Mouse (Mus musculus): Measurements from ENCODE around the gene Ptprn2. TPM values are rescaled to one million over a fixed set of nuclear protein-coding genes. Genes with fewer than 3 reads are reported as not detected.
"Not testable (repeated sequence)": the region's sequence is repeated elsewhere in the genome, so short reads cannot be mapped to it uniquely, and the experiment has no call there.

Gene Ptprn2
- total RNA-seq, 2 experiments from 2014 or later: 0.10 to 0.34 TPM

DNA sequence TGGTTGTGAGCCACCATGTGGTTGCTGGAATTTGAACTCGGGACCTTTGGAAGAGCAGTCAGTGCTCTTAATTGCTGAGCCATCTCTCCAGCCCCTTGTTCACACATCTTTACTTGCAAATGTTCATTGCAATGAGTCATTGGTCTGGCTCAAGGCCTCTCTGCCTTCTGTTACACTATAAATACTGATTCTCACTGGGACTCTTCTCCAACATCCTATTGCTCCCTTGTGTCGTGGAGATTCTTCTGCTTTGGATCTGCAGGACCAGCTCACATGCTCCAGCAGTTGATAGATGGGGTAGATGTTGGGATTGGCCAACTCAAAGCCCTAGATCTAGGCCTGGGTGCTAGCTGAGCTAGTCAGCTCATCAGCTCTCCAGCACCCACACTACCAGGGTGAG, 28.3 kb downstream of the Ptprn2 start:
- DNase-seq (ENCODE audit: low spot score in 2 of 2): not testable (repeated sequence)

GRCm38 (mm10) chr12:116515824-116516223, 30.3 kb downstream of the Ptprn2 start:
- no peak for DNase-seq (ENCODE audit: low spot score in 2 of 2)

DNA sequence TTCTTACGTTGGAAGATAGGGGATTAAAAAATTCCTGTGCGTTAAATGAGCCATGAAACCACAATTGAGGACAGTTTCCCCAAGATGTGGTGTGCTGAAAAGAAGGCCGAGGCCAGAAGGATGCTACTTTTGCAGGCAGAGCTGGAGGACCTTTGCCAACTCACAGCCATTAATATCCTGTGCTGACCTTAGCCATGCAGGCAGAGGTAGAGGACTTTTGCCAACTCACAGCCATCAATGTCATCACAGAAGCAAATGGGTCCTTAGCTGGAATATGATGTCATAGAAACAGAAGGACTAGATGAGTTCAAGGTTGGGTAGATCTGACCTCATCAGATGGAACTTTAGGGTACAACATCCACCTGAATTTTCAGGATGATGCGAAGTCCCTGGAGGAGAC, 43.3 kb downstream of the Ptprn2 start:
- DNase-seq (ENCODE audit: low spot score in 2 of 2): no peak

GRCm38 (mm10) chr12:116533281-116533680, 47.8 kb downstream of the Ptprn2 start:
- no peak for DNase-seq (ENCODE audit: low spot score in 2 of 2)

GRCm38 (mm10) chr12:116539305-116539704, 53.8 kb downstream of the Ptprn2 start:
- DNase-seq (ENCODE audit: low spot score in 2 of 2): no peak

- DNase-seq (ENCODE audit: low spot score in 2 of 2): no peak
These were observed 55.1 kb downstream of the Ptprn2 start for GRCm38 (mm10) chr12:116540608-116541007.

DNA sequence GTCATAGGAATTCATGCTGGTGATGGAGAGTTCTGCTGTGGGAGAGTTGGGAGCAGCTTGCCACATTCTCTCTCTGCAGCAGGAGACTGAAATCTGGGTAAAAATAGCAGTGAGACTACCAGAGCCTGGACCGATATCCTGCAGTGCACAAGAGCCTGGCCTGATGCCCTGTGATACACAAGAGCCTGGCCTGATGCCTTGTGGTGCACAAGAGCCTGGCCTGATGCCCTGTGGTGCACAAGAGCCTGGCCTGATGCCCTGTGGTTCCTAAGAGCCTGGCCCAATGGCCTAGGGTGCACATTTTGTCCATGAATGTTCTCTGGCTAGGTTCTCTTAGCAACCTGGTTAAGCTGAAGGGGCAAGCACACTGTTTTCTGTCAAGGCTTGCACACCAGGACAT, 64.5 kb downstream of the Ptprn2 start:
- DNase-seq (ENCODE audit: low spot score in 2 of 2): no peak

DNA sequence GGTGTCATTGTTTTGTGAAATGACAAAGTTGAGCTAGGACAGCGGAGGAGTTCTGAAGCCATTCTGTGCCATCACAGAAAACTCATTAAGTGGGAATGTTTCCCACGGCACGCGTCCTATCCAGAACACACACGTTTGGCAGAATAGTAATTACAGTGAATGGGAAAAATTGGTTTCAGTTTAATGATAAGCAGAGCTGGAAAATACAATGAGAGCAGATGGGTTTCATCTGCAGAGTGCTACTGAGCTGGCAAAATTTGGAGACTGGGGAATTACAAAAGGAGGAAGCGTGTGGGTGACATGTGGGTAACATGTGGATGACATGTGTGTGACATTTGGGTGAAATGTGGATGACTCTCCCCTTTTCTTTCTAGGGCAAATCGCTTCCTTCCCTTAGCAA, 66.0 kb downstream of the Ptprn2 start:
- DNase-seq (ENCODE audit: low spot score in 2 of 2): no peak

- DNase-seq (ENCODE audit: low spot score in 2 of 2): no peak
These were observed 66.8 kb downstream of the Ptprn2 start for GRCm38 (mm10) chr12:116552306-116552705.

DNA sequence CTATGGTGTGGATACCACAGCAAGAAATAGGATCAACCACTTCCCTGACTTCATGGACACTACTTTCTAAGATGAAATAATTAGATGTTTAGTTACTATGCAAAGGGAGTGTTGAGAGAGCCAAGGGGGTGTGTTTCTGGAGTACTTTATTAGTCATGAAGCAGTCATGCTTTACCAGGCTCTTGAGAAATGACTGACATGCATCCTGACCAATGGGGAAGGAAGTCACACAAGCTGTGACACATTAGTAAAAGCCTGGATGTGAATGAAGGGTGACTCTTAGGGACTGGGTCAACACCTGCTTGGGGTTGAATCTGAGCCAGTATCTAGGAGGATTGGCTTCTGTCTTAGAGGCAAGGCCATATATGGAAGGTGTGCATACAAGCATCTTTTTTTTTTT, 67.8 kb downstream of the Ptprn2 start:
- DNase-seq (ENCODE audit: low spot score in 2 of 2): no peak

DNA sequence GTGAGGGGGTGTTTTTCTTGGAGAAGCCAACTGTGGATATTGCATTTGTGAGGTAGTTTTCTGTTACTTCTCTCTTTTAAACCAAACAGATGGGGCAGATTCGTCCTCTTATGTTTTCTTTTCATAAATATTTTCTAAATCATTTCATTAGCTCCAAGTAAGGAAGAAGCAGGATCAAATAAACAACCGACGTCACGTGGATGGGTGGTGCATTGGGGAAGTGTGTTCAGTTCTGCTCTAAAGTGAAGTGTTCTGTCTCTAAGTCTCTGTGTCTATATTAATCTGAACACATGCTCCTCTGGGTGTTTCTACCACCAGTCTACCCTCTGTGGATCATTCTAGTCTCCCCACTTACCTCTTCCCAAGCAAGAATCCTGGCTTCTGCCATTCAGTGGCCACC, 70.4 kb downstream of the Ptprn2 start:
- DNase-seq (ENCODE audit: low spot score in 2 of 2): no peak

GRCm38 (mm10) chr12:116564441-116564840, 78.9 kb downstream of the Ptprn2 start:
- DNase-seq (ENCODE audit: low spot score in 2 of 2): no peak

DNA sequence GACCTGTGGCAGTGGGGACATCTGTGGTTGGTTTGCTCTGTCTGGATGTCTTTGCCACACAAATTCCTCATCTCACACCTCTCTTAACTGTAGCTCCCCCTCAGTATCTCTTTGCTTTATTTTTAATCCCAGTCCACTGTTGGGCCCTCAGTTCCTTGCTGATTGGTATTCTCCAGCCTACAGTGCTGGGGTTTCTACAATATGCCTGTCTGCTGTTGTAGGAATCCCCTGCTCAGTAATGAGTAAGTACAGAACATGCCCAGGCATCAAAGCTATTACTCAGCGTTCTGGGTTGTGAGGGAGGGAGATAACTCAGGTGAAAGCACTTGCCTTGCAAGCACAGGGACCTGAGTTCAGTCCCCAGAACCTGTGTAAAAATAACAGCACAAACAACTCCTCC, 81.2 kb downstream of the Ptprn2 start:
- DNase-seq (ENCODE audit: low spot score in 2 of 2): no peak

- no peak for DNase-seq (ENCODE audit: low spot score in 2 of 2)
These were observed 81.7 kb downstream of the Ptprn2 start for GRCm38 (mm10) chr12:116567170-116567569.

DNA sequence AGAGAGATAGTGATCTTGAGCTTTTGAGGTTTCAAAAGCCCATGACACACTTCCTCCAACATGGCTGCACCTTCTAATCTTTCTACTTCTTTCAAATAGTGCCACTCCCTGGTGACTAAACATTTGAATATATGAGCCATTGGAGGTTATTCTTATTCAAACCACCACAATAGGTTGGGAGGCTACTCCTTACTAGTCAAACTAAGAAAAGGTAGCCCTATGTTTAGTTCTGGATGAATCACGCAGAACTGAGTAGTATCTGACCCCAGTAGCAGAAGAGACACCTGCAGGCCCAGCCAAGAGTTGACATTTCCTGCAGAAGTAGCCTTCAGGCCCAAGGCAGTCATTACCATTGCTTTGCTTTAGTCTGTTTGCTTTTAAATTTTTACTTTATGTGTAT, 84.0 kb downstream of the Ptprn2 start:
- DNase-seq (ENCODE audit: low spot score in 2 of 2): no peak

DNA sequence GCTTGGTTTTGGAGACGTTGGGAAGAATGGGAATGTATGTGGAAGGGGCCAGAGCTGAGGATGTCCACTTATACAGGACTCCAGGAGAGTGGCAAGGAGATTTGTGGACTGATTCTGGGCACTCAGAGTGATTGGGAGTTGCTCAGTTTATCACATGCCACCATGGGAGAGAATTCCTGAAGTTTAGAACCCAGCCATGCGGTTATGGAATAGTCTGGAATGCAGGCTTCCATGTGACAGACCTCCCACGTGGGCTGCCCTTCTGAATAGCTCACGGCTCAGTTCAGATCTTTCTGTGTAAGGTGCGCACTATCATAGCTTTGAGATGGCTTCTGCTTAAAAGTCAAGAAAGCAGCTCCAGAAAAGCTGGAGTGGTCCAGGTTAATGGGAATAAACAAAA, 88.6 kb downstream of the Ptprn2 start:
- DNase-seq (ENCODE audit: low spot score in 2 of 2): no peak

- no peak for DNase-seq (ENCODE audit: low spot score in 2 of 2)
These were observed 89.2 kb downstream of the Ptprn2 start for GRCm38 (mm10) chr12:116574720-116575119.

DNA sequence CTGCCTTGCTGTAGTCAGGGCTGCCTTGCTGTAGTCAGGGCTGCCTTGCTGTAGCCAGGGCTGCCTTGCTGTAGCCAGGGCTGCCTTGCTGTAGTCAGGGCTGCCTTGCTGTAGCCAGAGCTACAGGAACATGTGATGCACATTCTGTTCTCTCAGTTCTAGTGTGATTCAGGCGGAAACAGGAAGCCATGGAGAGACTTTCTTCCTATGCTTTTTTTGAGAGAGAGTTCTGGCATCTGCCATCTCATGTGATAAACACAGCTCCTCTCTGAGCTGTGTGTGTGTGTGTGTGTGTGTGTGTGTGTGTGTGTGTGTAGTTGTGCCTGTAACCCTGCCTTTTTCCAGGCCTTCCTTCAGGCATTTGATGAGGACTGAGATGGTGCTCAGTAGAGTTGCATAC, 92.4 kb downstream of the Ptprn2 start:
- not testable (repeated sequence) for DNase-seq (ENCODE audit: low spot score in 2 of 2)

GRCm38 (mm10) chr12:116580827-116581544, 95.5 kb downstream of the Ptprn2 start:
- DNase-seq (ENCODE audit: low spot score in 2 of 2): no peak

DNA sequence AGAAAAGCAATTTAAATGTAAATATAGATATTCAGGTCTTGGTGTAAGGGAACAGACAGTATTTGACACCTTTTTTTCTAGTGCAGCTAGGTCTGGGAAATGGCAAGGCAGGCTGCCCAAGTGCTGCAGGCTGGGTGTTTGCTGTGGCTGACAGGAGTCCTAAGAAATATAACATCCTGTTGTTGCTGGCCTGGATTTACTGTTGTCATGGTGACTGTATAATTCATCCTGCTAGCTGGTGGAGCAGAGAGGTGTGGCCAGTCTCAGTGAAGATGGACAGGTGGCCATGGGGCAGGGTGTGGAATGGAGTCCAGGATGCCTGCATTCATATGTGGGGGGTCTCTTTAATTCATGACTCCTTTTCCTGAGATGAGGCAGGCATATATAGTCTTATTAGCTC, 96.3 kb downstream of the Ptprn2 start:
- no peak for DNase-seq (ENCODE audit: low spot score in 2 of 2)

DNA sequence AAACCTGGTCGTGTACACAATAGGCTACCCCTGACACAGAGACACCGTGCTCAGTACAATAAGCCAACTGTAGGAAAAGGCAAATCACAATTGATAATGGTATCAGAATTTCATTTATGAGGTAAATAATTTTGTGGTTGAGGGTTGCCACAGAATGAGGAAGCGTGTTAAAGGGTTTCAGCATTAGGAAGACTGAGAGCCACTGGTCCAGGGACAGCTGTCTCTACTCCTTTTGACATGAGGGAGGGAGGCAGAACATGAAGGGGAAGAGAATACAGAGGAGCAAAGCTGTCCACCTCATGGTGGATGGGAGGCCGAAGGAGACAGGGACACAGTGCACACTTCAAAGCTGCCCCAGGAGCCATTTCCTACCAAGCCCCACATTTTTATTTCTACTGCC, 97.3 kb downstream of the Ptprn2 start:
- DNase-seq (ENCODE audit: low spot score in 2 of 2): no peak

- no peak for DNase-seq (ENCODE audit: low spot score in 2 of 2)
These were observed 99.5 kb downstream of the Ptprn2 start for GRCm38 (mm10) chr12:116585001-116585400.

DNA sequence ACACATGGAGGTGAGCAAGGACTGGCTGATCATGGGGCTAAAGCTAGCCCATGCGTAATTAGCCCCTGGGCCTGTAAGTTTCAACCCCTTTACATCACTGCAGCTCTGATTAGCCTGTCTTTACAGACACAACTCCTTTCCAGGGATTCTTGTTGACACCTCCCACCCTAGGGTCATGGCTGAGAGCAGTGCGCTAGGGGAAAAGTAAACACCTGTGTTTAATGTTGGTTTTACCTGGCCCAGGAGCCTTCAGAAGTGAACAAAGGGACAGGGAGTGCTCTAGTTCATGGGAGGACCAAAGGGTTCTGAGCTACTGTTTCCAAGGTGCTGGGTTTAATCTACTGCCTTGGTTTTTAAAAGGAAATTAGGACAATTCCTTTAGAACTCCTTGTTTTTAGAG, 100.6 kb downstream of the Ptprn2 start:
- no peak for DNase-seq (ENCODE audit: low spot score in 2 of 2)

GRCm38 (mm10) chr12:116587548-116587947, 102.0 kb downstream of the Ptprn2 start:
- no peak for DNase-seq (ENCODE audit: low spot score in 2 of 2)

Measured in gastrocnemius, postnatal 4 days (tissue).